Mouse (Mus musculus) lung, postnatal 0 days (tissue): ENCODE data around the gene 2300002M23Rik. TPM values are rescaled to one million over a fixed set of nuclear protein-coding genes. Genes with fewer than 3 reads are reported as not detected.
A peak's percentile ranks its signal among the peaks of the same experiment; 100 is the strongest.

Source experiments
- ATAC-seq: fragments of 200-750 bp; cut with Nextera tagmentation; 2 replicates; pipeline ENCODE4 v1.8.0; 2017; ENCODE audit warnings: moderate library complexity
- DNase-seq: peaks from one replicate; pipeline ENCODE4 v3.0.0-alpha.2; 2016; ENCODE audit warnings: low spot score
- H3K27ac ChIP-seq: fragments of 300-500 bp; sonication (generic); 2 replicates; pipeline ENCODE4 v1.5.1; 2014; ENCODE audit warnings: antibody characterized with exemption, mild to moderate bottlenecking, low read length, mixed read lengths
- H3K27me3 ChIP-seq: fragments of 300-500 bp; sonication (generic); replicated peaks from 2 replicates; pipeline ENCODE4 v1.6.1; 2014; ENCODE audit warnings: low read length, mixed read lengths; ENCODE audit not compliant: insufficient read depth
- H3K36me3 ChIP-seq: fragments of 300-500 bp; sonication (generic); 2 replicates; pipeline ENCODE4 v1.6.1; 2014; ENCODE audit warnings: low read length, mixed read lengths; ENCODE audit not compliant: insufficient read depth
- H3K4me1 ChIP-seq: fragments of 300-500 bp; sonication (generic); 2 replicates; pipeline ENCODE4 v1.6.1; 2014; ENCODE audit warnings: antibody characterized with exemption, low read depth, low read length, mixed read lengths; ENCODE audit not compliant: insufficient read depth
- H3K4me2 ChIP-seq: fragments of 300-500 bp; sonication (generic); replicated peaks from 2 replicates; pipeline ENCODE4 v1.6.1; 2014; ENCODE audit warnings: low read depth, mild to moderate bottlenecking, low read length, moderate library complexity, mixed read lengths
- H3K4me3 ChIP-seq: fragments of 300-500 bp; sonication (generic); 2 replicates; pipeline ENCODE4 v1.5.1; 2014; ENCODE audit warnings: low read depth, low read length
- H3K9ac ChIP-seq: fragments of 300-500 bp; sonication (generic); replicated peaks from 2 replicates; pipeline ENCODE4 v1.6.1; 2014; ENCODE audit warnings: low read depth, mild to moderate bottlenecking
- H3K9me3 ChIP-seq: fragments of 300-500 bp; sonication (generic); 2 replicates; pipeline ENCODE4 v1.6.1; 2016; ENCODE audit warnings: low read length, mixed read lengths
- CTCF ChIP-seq: IDR thresholded peaks from 2 replicates; pipeline ENCODE4 v1.5.1; 2016; ENCODE audit warnings: antibody characterized with exemption, mild to moderate bottlenecking
- EP300 ChIP-seq: IDR thresholded peaks from 2 replicates; pipeline ENCODE4 v1.6.1; 2016; ENCODE audit warnings: antibody characterized with exemption, mild to moderate bottlenecking, control low read depth
- WGBS: fragments of 180-500 bp; shearing (Covaris S2); extraction: QIAGEN DNeasy Blood & Tissue Kit; methylation state at CpG from one replicate; pipeline ENCODE4 v1.1.7; 2014; 5-methylcytosine and 5-hydroxymethylcytosine counted together
- polyA plus RNA-seq: library from polyadenylated mRNA; unstranded; fragments of >200 nt; fragmentation: Nextera tagmentation; extraction: Ambion mirVana; gene quantifications from 2 replicates; pipeline ENCODE4 v1.2.1, GENCODE M21; 2015

Gene 2300002M23Rik
- polyA plus RNA-seq, 1 experiment from 2014 or later, result not detected

- 19% methylated on average over 6 of the region's 6 CpGs for WGBS
- Histone ChIP-seq H3K27ac (no peak overlapping the region), H3K9me3 (no peaks in the 10 kb centered on the region), H3K9ac (no peak overlapping the region), H3K4me1 (no peaks in the 10 kb centered on the region), H3K27me3 (0 out of 2 replicates have a peak, but pooled peaks cover 4% of the 10 kb centered on the region), H3K36me3 (no peaks in the 10 kb centered on the region), H3K4me3 (no peak overlapping the region), H3K4me2 (no peak overlapping the region)
- DNase-seq, result peak; percentile 82
- TF ChIP-seq CTCF (peak; percentile 100), EP300 (no peak)
- peak; percentile 79 for ATAC-seq
Measured at GRCm38 (mm10) chr17:35578211-35578610, 11.0 kb downstream of the 2300002M23Rik start.

GRCm38 (mm10) chr17:35582900-35583299 lies 15.7 kb downstream of the 2300002M23Rik start:
- ATAC-seq (no peak), DNase-seq (peak; percentile 31)
- Histone ChIP-seq H3K4me3 (no peak overlapping the region), H3K36me3 (no peaks in the 10 kb centered on the region), H3K27ac (no peak overlapping the region), H3K4me1 (no peaks in the 10 kb centered on the region), H3K9me3 (no peaks in the 10 kb centered on the region), H3K4me2 (no peak overlapping the region), H3K9ac (no peak overlapping the region), H3K27me3 (no peaks in the 10 kb centered on the region)
- 91% methylated on average over 1 of the region's 1 CpGs for WGBS
- no peak for TF ChIP-seq EP300
- peak; percentile 68 for TF ChIP-seq CTCF

GRCm38 (mm10) chr17:35584330-35584937 lies 17.2 kb downstream of the 2300002M23Rik start:
- peak; percentile 82 for DNase-seq
- Histone ChIP-seq H3K36me3 (no peaks in the 10 kb centered on the region), H3K4me1 (no peaks in the 10 kb centered on the region), H3K27me3 (no peaks in the 10 kb centered on the region), H3K4me2 (no peak overlapping the region), H3K9me3 (no peaks in the 10 kb centered on the region), H3K27ac (no peak overlapping the region), H3K4me3 (no peak overlapping the region), H3K9ac (no peak overlapping the region)
- WGBS, result 11% methylated on average over 16 of the region's 16 CpGs
- ATAC-seq, result peak; percentile 58
- TF ChIP-seq CTCF (peak; percentile 85), EP300 (no peak)

GRCm38 (mm10) chr17:35587291-35587690 lies 20.0 kb downstream of the 2300002M23Rik start:
- 82% methylated on average over 1 of the region's 1 CpGs for WGBS
- no peaks in the 10 kb centered on the region for H3K4me1 ChIP-seq

GRCm38 (mm10) chr17:35588387-35588786 lies 21.1 kb downstream of the 2300002M23Rik start:
- Histone ChIP-seq H3K4me2 (no peak overlapping the region), H3K9ac (no peak overlapping the region), H3K9me3 (no peaks in the 10 kb centered on the region), H3K4me3 (no peak overlapping the region), H3K27ac (no peak overlapping the region), H3K27me3 (no peaks in the 10 kb centered on the region), H3K4me1 (no peaks in the 10 kb centered on the region), H3K36me3 (no peaks in the 10 kb centered on the region)
- no peak for TF ChIP-seq EP300
- TF ChIP-seq CTCF, result no peak
- WGBS, result 28% methylated on average over 4 of the region's 4 CpGs
- DNase-seq (no peak), ATAC-seq (no peak)

More at GRCm38 (mm10) chr17:35587291-35587690, 20.0 kb downstream of the 2300002M23Rik start:
- no peak for DNase-seq
- Histone ChIP-seq H3K4me2 (no peak overlapping the region), H3K9ac (no peak overlapping the region), H3K4me3 (no peak overlapping the region), H3K9me3 (no peaks in the 10 kb centered on the region), H3K36me3 (no peaks in the 10 kb centered on the region), H3K27me3 (no peaks in the 10 kb centered on the region), H3K27ac (no peak overlapping the region)
- no peak for ATAC-seq
- TF ChIP-seq CTCF (0 out of 2 replicates have a peak, but pooled peaks have one; percentile 19), EP300 (no peak)

- H3K9ac ChIP-seq, result no peak overlapping the region
- H3K36me3 ChIP-seq, result no peaks in the 10 kb centered on the region
- no peak overlapping the region for H3K4me2 ChIP-seq
- TF ChIP-seq CTCF (peak; percentile 88), EP300 (no peak)
- H3K27me3 ChIP-seq, result no peaks in the 10 kb centered on the region
- H3K4me3 ChIP-seq, result no peak overlapping the region
- 40% methylated on average over 21 of the region's 21 CpGs for WGBS
- no peaks in the 10 kb centered on the region for H3K4me1 ChIP-seq
- DNase-seq (peak; percentile 90), ATAC-seq (peak; percentile 89)
- H3K9me3 ChIP-seq, result no peaks in the 10 kb centered on the region
- H3K27ac ChIP-seq, result no peak overlapping the region
Measured at GRCm38 (mm10) chr17:35590410-35591218, 23.4 kb downstream of the 2300002M23Rik start.
